Mouse (Mus musculus): ENCODE measurements at regions not wholly inside any gene's neighbourhood (a gene's known extent, or its start where the extent isn't known, plus 50 kb on each side); places are given as distances from the start of the nearest gene placed in this dataset.

DNA sequence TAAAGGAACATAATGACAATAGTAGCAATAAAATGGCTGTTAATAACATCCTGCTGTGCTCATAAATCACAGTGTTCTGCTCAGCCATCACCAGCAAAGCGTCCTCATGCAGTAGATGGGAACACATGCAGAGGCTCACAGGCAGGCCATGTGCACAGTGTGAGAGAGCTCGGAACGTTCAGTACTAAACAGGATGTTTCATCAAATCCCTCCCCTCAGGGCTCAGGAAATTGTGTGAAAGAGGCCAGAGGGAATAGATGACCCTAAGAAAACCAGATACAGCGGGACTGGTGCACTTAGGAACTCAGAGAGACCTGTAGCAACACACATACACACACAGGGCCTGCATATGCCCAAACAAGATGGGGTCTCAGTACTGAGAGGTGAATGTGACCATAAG, 256.1 kb upstream of the Zpld1 start:
- no peak for DNase-seq (ENCODE audit: extremely low read depth, low read depth, low spot score)

DNA sequence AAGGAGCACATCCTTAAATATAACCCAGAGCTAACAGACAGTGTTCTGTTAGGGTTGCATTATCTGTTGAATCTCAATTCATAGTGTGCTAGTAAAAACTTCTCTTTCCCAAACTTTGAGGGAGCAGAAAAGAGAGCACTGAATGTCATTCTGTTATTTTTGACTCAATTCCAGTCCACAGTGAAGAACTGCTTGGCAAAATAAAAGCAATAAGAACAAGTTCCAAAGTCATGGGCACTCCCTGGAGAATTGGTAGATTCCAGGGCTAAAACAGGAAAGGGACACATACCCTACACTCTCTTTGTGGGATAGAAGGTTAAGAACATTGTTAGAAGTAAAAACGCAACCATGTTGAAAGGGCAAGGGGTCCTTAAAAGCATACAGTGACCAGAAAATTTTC, 253.6 kb upstream of the Zpld1 start:
- DNase-seq (ENCODE audit: extremely low read depth, low read depth, low spot score): no peak
- Histone ChIP-seq H3K79me2 (ENCODE audit: control insufficient read depth, insufficient read depth, low read length) (no peaks in the 10 kb centered on the region), H3K27me3 (ENCODE audit: control insufficient read depth, insufficient read depth, low read length) (no peaks in the 10 kb centered on the region), H3K4me3 (ENCODE audit: insufficient read depth, low read depth, low read length) (no peak overlapping the region), H3K36me3 (ENCODE audit: control insufficient read depth, insufficient read depth, low read length) (no peaks in the 10 kb centered on the region), H3K4me1 (ENCODE audit: control insufficient read depth, insufficient read depth, low read length) (no peaks in the 10 kb centered on the region), H3K27ac (replicated peaks; ENCODE audit: insufficient read depth, low read depth, low read length) (no peak overlapping the region), H3K9ac (ENCODE audit: low read depth, low read length) (no peak overlapping the region)
- WGBS: 94% methylated on average over 1 of the region's 1 CpGs
- TF ChIP-seq POLR2A (IDR thresholded peaks at IDR 0.05; ENCODE audit: extremely low read depth, insufficient read depth, low read length) (no peak), CTCF (IDR thresholded peaks at IDR 0.05; ENCODE audit: low read depth, low read length) (no peak)

More for the DNA sequence above, 256.1 kb upstream of the Zpld1 start:
- 76% methylated on average over 4 of the region's 4 CpGs for WGBS
- H3K27me3 ChIP-seq (ENCODE audit: control insufficient read depth, insufficient read depth, low read length): no peaks in the 10 kb centered on the region
- H3K79me2 ChIP-seq (ENCODE audit: control insufficient read depth, insufficient read depth, low read length): no peaks in the 10 kb centered on the region
- no peak overlapping the region for H3K4me3 ChIP-seq (ENCODE audit: insufficient read depth, low read depth, low read length)
- H3K27ac ChIP-seq (replicated peaks; ENCODE audit: insufficient read depth, low read depth, low read length): no peak overlapping the region
- no peaks in the 10 kb centered on the region for H3K36me3 ChIP-seq (ENCODE audit: control insufficient read depth, insufficient read depth, low read length)
- H3K4me1 ChIP-seq (ENCODE audit: control insufficient read depth, insufficient read depth, low read length): no peaks in the 10 kb centered on the region
- H3K9ac ChIP-seq (ENCODE audit: low read depth, low read length): no peak overlapping the region
- TF ChIP-seq CTCF (IDR thresholded peaks at IDR 0.05; ENCODE audit: low read depth, low read length) (no peak), POLR2A (IDR thresholded peaks at IDR 0.05; ENCODE audit: extremely low read depth, insufficient read depth, low read length) (no peak)

DNA sequence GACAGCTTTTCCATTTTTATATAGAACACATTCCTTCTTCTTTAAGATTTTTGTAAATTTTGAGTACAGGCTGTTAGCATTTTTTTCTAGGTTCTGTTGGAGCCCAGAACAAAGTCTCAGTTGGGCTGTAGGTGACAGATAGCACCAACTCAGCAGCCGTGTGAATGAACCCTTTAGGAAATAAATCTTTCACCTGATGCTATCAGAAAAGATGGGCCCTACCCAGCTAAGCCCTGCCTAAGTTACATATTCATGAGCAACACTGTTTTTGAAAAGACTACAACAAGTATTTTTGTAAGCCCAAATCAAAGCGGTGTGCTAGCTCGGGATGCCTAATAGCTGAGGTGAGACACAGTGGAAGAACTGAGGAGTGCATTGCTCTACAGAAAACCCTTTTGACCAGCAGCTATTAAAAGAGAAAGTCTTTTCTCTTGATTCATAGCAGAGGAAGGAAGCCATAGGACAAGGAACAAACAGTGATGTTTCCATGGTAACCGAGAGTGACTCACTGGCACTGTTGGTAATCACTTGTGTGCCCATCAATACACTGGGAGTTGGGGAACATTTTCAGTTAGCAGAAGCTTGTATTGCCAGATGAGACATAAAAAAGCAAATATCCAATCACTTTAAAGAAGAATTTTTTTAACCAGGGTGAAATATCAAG, 253.0 kb upstream of the Zpld1 start:
- H3K9ac ChIP-seq (ENCODE audit: low read depth, low read length): no peak overlapping the region
- H3K36me3 ChIP-seq (ENCODE audit: control insufficient read depth, insufficient read depth, low read length): no peaks in the 10 kb centered on the region
- no peaks in the 10 kb centered on the region for H3K79me2 ChIP-seq (ENCODE audit: control insufficient read depth, insufficient read depth, low read length)
- H3K27me3 ChIP-seq (ENCODE audit: control insufficient read depth, insufficient read depth, low read length): no peaks in the 10 kb centered on the region
- no peaks in the 10 kb centered on the region for H3K4me1 ChIP-seq (ENCODE audit: control insufficient read depth, insufficient read depth, low read length)
- H3K27ac ChIP-seq (replicated peaks; ENCODE audit: insufficient read depth, low read depth, low read length): no peak overlapping the region
- TF ChIP-seq CTCF (IDR thresholded peaks at IDR 0.05; ENCODE audit: low read depth, low read length) (no peak), POLR2A (IDR thresholded peaks at IDR 0.05; ENCODE audit: extremely low read depth, insufficient read depth, low read length) (no peak)
- H3K4me3 ChIP-seq (ENCODE audit: insufficient read depth, low read depth, low read length): no peak overlapping the region
- WGBS: 77% methylated on average over 4 of the region's 4 CpGs
- DNase-seq (ENCODE audit: extremely low read depth, low read depth, low spot score): peak; percentile 34

DNA sequence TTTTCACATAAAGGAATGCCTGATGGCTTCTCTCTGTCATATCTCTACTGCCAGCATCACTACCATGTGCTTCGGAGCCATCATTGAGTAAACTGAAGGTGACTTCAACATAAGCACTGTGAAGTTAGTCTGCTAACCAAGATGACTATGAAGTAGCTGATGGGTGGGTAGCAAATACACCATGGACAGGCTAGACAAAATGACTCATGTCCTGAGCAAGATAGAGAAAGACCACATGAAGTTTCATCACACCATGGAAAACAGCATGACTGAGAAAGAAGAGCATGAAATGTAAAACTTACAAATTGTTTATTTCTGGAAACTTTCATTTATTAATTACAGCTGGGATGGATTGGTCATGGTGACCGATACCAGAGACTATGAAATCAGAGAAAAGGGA, 249.3 kb upstream of the Zpld1 start:
- WGBS: 98% methylated on average over 2 of the region's 2 CpGs
- no peak overlapping the region for H3K9ac ChIP-seq (ENCODE audit: low read depth, low read length)

DNA sequence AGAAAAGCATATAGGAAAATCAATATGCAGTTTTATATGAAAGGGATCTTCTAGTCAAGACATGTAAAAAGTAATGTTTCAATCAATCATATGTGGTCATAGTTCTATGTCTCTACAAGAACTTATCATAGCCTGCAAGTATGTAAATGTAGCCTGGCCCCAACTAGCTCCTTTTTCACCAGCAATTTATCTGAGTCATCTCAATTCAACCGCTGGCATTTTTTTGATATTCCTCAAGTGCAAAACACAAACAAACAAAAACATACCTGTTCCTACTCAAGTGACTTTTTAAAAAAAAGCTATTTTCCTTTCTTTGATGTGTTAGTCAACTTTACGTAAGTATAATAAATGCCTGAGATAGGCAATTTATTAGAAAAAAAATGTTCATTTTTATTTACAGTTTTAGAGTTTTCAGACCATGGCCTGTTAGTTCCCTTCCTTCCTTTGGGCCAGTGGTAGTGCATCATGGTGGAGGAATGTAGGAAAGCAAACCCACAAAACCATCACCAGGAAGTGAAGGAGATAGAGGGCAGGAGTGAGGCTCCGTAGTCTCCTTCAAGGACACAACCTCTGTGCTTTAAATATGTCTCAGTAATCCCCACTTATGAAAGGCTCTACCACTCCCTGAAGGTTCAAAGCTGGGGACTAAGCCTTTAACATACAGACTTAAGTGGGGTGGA, 242.7 kb upstream of the Zpld1 start:
- DNase-seq (ENCODE audit: extremely low read depth, low read depth, low spot score): no peak

More for the DNA sequence above, 249.3 kb upstream of the Zpld1 start:
- Histone ChIP-seq H3K79me2 (ENCODE audit: control insufficient read depth, insufficient read depth, low read length) (no peaks in the 10 kb centered on the region), H3K4me3 (ENCODE audit: insufficient read depth, low read depth, low read length) (no peak overlapping the region), H3K27ac (replicated peaks; ENCODE audit: insufficient read depth, low read depth, low read length) (no peak overlapping the region), H3K27me3 (ENCODE audit: control insufficient read depth, insufficient read depth, low read length) (no peaks in the 10 kb centered on the region), H3K4me1 (ENCODE audit: control insufficient read depth, insufficient read depth, low read length) (no peaks in the 10 kb centered on the region), H3K36me3 (ENCODE audit: control insufficient read depth, insufficient read depth, low read length) (no peaks in the 10 kb centered on the region)
- TF ChIP-seq CTCF (IDR thresholded peaks at IDR 0.05; ENCODE audit: low read depth, low read length): no peak
- TF ChIP-seq POLR2A (IDR thresholded peaks at IDR 0.05; ENCODE audit: extremely low read depth, insufficient read depth, low read length): no peak
- DNase-seq (ENCODE audit: extremely low read depth, low read depth, low spot score): no peak

DNA sequence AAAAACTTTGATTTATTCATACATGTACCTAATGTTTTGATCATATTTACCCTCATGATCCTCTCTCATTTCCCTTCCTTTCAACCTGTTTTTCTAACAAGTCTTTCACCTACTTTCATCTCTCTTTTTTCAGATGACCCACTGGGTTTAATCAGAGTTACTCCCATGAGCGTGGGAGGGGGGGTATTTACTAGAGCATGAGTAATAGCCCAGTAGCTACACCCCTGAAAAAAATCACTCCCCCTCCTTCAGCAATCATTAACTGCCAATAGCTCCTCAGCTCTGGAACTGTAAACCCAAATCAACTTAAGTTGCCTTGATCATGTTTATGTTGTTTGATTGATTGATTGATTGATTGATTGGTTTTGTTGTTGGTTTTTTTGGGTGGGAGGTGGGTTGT, 241.4 kb upstream of the Zpld1 start:
- no peaks in the 10 kb centered on the region for H3K79me2 ChIP-seq (ENCODE audit: control insufficient read depth, insufficient read depth, low read length)
- H3K36me3 ChIP-seq (ENCODE audit: control insufficient read depth, insufficient read depth, low read length): no peaks in the 10 kb centered on the region
- H3K27me3 ChIP-seq (ENCODE audit: control insufficient read depth, insufficient read depth, low read length): no peaks in the 10 kb centered on the region
- no peaks in the 10 kb centered on the region for H3K4me1 ChIP-seq (ENCODE audit: control insufficient read depth, insufficient read depth, low read length)
- no peak overlapping the region for H3K9ac ChIP-seq (ENCODE audit: low read depth, low read length)
- no peak for TF ChIP-seq POLR2A (IDR thresholded peaks at IDR 0.05; ENCODE audit: extremely low read depth, insufficient read depth, low read length)
- no peak for TF ChIP-seq CTCF (IDR thresholded peaks at IDR 0.05; ENCODE audit: low read depth, low read length)
- no peak overlapping the region for H3K4me3 ChIP-seq (ENCODE audit: insufficient read depth, low read depth, low read length)
- 59% methylated on average over 1 of the region's 1 CpGs for WGBS
- no peak for DNase-seq (ENCODE audit: extremely low read depth, low read depth, low spot score)
- no peak overlapping the region for H3K27ac ChIP-seq (replicated peaks; ENCODE audit: insufficient read depth, low read depth, low read length)

More for the DNA sequence above, 242.7 kb upstream of the Zpld1 start:
- Histone ChIP-seq H3K4me1 (ENCODE audit: control insufficient read depth, insufficient read depth, low read length) (no peaks in the 10 kb centered on the region), H3K79me2 (ENCODE audit: control insufficient read depth, insufficient read depth, low read length) (no peaks in the 10 kb centered on the region), H3K4me3 (ENCODE audit: insufficient read depth, low read depth, low read length) (no peak overlapping the region), H3K36me3 (ENCODE audit: control insufficient read depth, insufficient read depth, low read length) (no peaks in the 10 kb centered on the region), H3K27ac (replicated peaks; ENCODE audit: insufficient read depth, low read depth, low read length) (no peak overlapping the region), H3K9ac (ENCODE audit: low read depth, low read length) (no peak overlapping the region), H3K27me3 (ENCODE audit: control insufficient read depth, insufficient read depth, low read length) (no peaks in the 10 kb centered on the region)
- TF ChIP-seq POLR2A (IDR thresholded peaks at IDR 0.05; ENCODE audit: extremely low read depth, insufficient read depth, low read length) (no peak), CTCF (IDR thresholded peaks at IDR 0.05; ENCODE audit: low read depth, low read length) (no peak)
- 93% methylated on average over 3 of the region's 3 CpGs for WGBS
